Mouse (Mus musculus): ENCODE results near the gene Acap2.

DNA sequence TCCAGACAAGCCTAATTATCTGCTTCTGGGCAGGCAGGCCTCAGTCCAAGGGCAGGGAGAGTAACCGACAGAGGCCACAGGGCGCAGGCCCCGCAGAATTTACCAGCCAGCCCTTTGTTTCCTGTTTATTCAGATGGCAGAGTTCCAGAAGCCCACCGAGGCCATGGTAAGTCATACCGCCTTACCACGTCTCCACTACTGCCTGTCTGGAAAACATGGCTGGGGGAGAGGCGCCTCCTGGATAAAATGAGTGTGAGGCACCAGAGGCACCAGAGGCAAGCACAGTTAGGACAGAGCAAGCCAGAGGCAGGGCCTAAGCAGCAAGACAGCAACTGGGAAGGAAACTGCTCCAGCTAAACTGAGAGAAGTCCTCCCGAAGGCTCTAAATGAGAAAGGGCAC is 65.5 kb downstream of the Acap2 start:
- TF ChIP-seq GATA1 (IDR thresholded peaks at IDR 0.05; ENCODE audit: borderline replicate concordance, low read length) (no peak), FLI1 (IDR thresholded peaks at IDR 0.05; ENCODE audit: low read length) (no peak)

All from megakaryocyte, embryonic 14.5 days (primary cell).